Mouse (Mus musculus): Measurements from ENCODE around the gene Zfp704. TPM values are rescaled to one million over a fixed set of nuclear protein-coding genes. Genes with fewer than 3 reads are reported as not detected.

The Zfp704 gene
- total and polyA plus RNA-seq, 3 experiments = not detected

DNA sequence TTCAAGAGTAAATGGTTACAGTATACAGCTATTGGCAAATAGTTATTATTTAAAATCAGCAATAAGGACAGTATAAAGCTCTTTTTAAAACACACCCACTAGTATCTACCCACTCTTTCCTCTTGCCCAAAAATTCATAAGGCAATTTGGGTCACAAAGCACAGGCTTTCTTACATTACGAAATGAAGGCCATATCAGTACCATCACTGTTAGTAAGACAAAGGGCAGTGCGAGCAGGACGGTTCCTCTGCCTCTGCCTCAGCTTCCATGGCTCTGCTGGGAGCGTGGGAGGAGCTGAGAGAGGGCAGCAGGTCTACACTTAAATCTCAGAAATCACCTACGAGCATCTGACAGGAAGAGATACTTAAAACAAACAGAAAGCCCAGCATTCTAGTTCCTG, 53.7 kb downstream of the Zfp704 start:
- in situ Hi-C loops (cut with MboI; ENCODE audit: low pct_ligation_motif_present, low pct_unique_long_range_greater_than_20kb, low sequenced_read_pairs) (no loop called here), dilution Hi-C loops (cut with MboI; ENCODE audit: extremely low pct_ligation_motif_present, extremely low pct_unique_long_range_greater_than_20kb, low sequenced_read_pairs) (no loop called here)
- no peak overlapping the region for H3K4me3 ChIP-seq (replicated peaks in 1 of 3; ENCODE audit: low read depth in 2 of 3, low read length in 2 of 3, poor library complexity in 1 of 3)

DNA sequence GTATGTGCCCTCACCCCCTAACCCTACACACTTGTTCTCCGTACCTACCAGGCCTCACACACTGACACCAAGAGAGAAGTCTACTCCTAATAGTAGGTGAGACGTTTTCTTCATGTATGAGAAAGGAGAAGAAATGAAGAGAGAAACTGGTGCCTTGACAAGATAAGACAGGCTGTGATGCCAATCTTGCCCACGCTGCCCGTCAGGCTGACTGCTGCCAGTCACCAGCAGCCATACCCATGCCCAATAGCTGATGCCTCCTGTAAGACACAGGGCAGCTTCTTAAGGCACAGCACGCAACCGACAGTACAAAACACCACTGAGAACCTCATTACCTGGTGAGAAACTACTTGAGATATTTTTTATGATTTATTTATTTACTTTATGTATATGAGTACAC, 55.0 kb downstream of the Zfp704 start:
- in situ Hi-C loops (cut with MboI; ENCODE audit: low pct_ligation_motif_present, low pct_unique_long_range_greater_than_20kb, low sequenced_read_pairs) = no loop called here
- Histone ChIP-seq H3K9ac (ENCODE audit: insufficient read depth, low read depth) (no peak overlapping the region), H3K79me2 (replicated peaks; ENCODE audit: control insufficient read depth, extremely low read depth, insufficient read depth, poor library complexity, severe bottlenecking) (no peaks in the 10 kb centered on the region), H3K9me3 (replicated peaks; ENCODE audit: low read length) (no peaks in the 10 kb centered on the region), H3K4me2 (ENCODE audit: insufficient read depth, low read depth, poor library complexity, severe bottlenecking) (no peak overlapping the region), H3K27ac (ENCODE audit: insufficient read depth, low read depth) (no peak overlapping the region), H3K36me3 (replicated peaks in 1 of 2; ENCODE audit: control insufficient read depth in 1 of 2, insufficient read depth in 1 of 2, low read length in 1 of 2) (no peaks in the 10 kb centered on the region), H3K4me3 (replicated peaks in 1 of 3; ENCODE audit: low read depth in 2 of 3, low read length in 2 of 3, poor library complexity in 1 of 3) (no peak overlapping the region), H3K4me1 (ENCODE audit: control insufficient read depth in 1 of 2, insufficient read depth in 2 of 2) (no peaks in the 10 kb centered on the region), H3K27me3 (replicated peaks) (no peaks in the 10 kb centered on the region)
- TF ChIP-seq POLR2A (IDR thresholded peaks at IDR 0.05; ENCODE audit: low read depth, low read length) = no peak
- TF ChIP-seq E2F4 (IDR thresholded peaks at IDR 0.05; ENCODE audit: insufficient replicate concordance, low read depth, low read length) = no peak
- TF ChIP-seq NELFE (IDR thresholded peaks at IDR 0.05; ENCODE audit: low read depth, low read length) = no peak
- no peak for TF ChIP-seq MAX (IDR thresholded peaks at IDR 0.05; ENCODE audit: low read length)
- TF ChIP-seq MEF2A (IDR thresholded peaks at IDR 0.05; ENCODE audit: borderline replicate concordance, low read depth, low read length) = no peak
- no peak for TF ChIP-seq MAFK (IDR thresholded peaks at IDR 0.05; ENCODE audit: insufficient replicate concordance, low read length)
- TF ChIP-seq USF1 (IDR thresholded peaks at IDR 0.05; ENCODE audit: low read depth, low read length) = no peak
- no peak for TF ChIP-seq MYC (IDR thresholded peaks at IDR 0.05; ENCODE audit: low read depth, low read length)
- no peak for TF ChIP-seq POLR2AphosphoS2 (IDR thresholded peaks at IDR 0.05; ENCODE audit: low read depth, low read length)
- TF ChIP-seq CHD2 (IDR thresholded peaks at IDR 0.05; ENCODE audit: low read length) = no peak
- TF ChIP-seq RCOR1 (conservative IDR thresholded peaks at IDR 0.05; ENCODE audit: low read depth, low read length) = no peak
- no peak for TF ChIP-seq ZKSCAN1 (IDR thresholded peaks at IDR 0.05; ENCODE audit: borderline replicate concordance, low read depth, low read length)
- TF ChIP-seq JUND (conservative IDR thresholded peaks at IDR 0.05; ENCODE audit: low read depth, low read length) = no peak
- TF ChIP-seq MXI1 (IDR thresholded peaks at IDR 0.05; ENCODE audit: low read depth, low read length) = no peak
- TF ChIP-seq ZNF384 (IDR thresholded peaks at IDR 0.05; ENCODE audit: low read depth, low read length) = no peak
- DNase-seq (ENCODE audit: extremely low read depth) = no peak
- dilution Hi-C loops (cut with MboI; ENCODE audit: extremely low pct_ligation_motif_present, extremely low pct_unique_long_range_greater_than_20kb, low sequenced_read_pairs) = no loop called here

More for the DNA sequence above, 53.7 kb downstream of the Zfp704 start:
- no peaks in the 10 kb centered on the region for H3K79me2 ChIP-seq (replicated peaks; ENCODE audit: control insufficient read depth, extremely low read depth, insufficient read depth, poor library complexity, severe bottlenecking)
- H3K27ac ChIP-seq (ENCODE audit: insufficient read depth, low read depth) = no peak overlapping the region
- no peaks in the 10 kb centered on the region for H3K9me3 ChIP-seq (replicated peaks; ENCODE audit: low read length)
- H3K36me3 ChIP-seq (replicated peaks in 1 of 2; ENCODE audit: control insufficient read depth in 1 of 2, insufficient read depth in 1 of 2, low read length in 1 of 2) = no peaks in the 10 kb centered on the region
- no peaks in the 10 kb centered on the region for H3K4me1 ChIP-seq (ENCODE audit: control insufficient read depth in 1 of 2, insufficient read depth in 2 of 2)
- no peaks in the 10 kb centered on the region for H3K27me3 ChIP-seq (replicated peaks)
- no peak overlapping the region for H3K9ac ChIP-seq (ENCODE audit: insufficient read depth, low read depth)
- DNase-seq (ENCODE audit: extremely low read depth) = no peak
- no peak for TF ChIP-seq TCF12 (IDR thresholded peaks at IDR 0.05; ENCODE audit: low read depth, low read length)
- TF ChIP-seq UBTF (IDR thresholded peaks at IDR 0.05; ENCODE audit: low read depth, low read length) = no peak
- no peak for TF ChIP-seq MAZ (IDR thresholded peaks at IDR 0.05; ENCODE audit: low read depth, low read length)
- no peak for TF ChIP-seq RAD21 (IDR thresholded peaks at IDR 0.05; ENCODE audit: low read depth, low read length)
- no peak for TF ChIP-seq EP300 (IDR thresholded peaks at IDR 0.05; ENCODE audit: low read length)
- no peak for TF ChIP-seq NELFE (IDR thresholded peaks at IDR 0.05; ENCODE audit: low read depth, low read length)
- no peak for TF ChIP-seq ZC3H11A (IDR thresholded peaks at IDR 0.05; ENCODE audit: low read depth, low read length)
- no peak for TF ChIP-seq ZMIZ1 (IDR thresholded peaks at IDR 0.05; ENCODE audit: low read depth, low read length)
- TF ChIP-seq SMC3 (IDR thresholded peaks at IDR 0.05; ENCODE audit: low read depth, low read length) = no peak
- TF ChIP-seq POLR2AphosphoS2 (IDR thresholded peaks at IDR 0.05; ENCODE audit: low read depth, low read length) = no peak
- TF ChIP-seq MXI1 (IDR thresholded peaks at IDR 0.05; ENCODE audit: low read depth, low read length) = no peak
- no peak for TF ChIP-seq HCFC1 (IDR thresholded peaks at IDR 0.05; ENCODE audit: low read depth, low read length)
- no peak for TF ChIP-seq IRF4 (IDR thresholded peaks at IDR 0.05; ENCODE audit: low read depth, low read length)
- TF ChIP-seq CHD2 (IDR thresholded peaks at IDR 0.05; ENCODE audit: low read length) = no peak
- no peak for TF ChIP-seq ELF1 (IDR thresholded peaks at IDR 0.05; ENCODE audit: low read depth, low read length)
- no peak for TF ChIP-seq BHLHE40 (IDR thresholded peaks at IDR 0.05; ENCODE audit: low read depth, low read length)
- H3K4me2 ChIP-seq (ENCODE audit: insufficient read depth, low read depth, poor library complexity, severe bottlenecking) = no peak overlapping the region

All from CH12.LX (cell line).